Mouse (Mus musculus): ENCODE measurements at regions not wholly inside any gene's neighbourhood (a gene's known extent, or its start where the extent isn't known, plus 50 kb on each side); places are given as distances from the start of the nearest gene placed in this dataset.
"Not testable (repeated sequence)": the region's sequence is repeated elsewhere in the genome, so short reads cannot be mapped to it uniquely, and the experiment has no call there.

DNA sequence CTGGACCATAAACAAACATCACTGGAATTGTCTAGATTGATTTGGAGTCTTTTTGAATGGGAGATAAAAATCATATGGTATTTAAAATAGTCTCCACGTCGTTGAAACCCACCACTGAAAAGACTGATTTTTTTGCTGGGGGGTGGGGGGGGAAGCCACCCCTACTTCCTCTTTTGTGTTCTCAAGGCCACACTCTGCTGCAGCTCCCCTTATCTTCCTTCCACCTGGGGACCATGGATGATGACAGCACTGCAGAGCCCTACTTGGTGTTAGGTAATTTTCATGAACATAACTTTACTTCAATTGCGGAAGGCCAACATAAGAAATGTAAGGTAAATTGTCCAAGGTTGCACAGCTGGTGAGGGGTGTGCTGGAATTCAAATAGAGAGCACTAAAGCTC lies 232.4 kb upstream of the Vrk2 start:
- no peak for DNase-seq

DNA sequence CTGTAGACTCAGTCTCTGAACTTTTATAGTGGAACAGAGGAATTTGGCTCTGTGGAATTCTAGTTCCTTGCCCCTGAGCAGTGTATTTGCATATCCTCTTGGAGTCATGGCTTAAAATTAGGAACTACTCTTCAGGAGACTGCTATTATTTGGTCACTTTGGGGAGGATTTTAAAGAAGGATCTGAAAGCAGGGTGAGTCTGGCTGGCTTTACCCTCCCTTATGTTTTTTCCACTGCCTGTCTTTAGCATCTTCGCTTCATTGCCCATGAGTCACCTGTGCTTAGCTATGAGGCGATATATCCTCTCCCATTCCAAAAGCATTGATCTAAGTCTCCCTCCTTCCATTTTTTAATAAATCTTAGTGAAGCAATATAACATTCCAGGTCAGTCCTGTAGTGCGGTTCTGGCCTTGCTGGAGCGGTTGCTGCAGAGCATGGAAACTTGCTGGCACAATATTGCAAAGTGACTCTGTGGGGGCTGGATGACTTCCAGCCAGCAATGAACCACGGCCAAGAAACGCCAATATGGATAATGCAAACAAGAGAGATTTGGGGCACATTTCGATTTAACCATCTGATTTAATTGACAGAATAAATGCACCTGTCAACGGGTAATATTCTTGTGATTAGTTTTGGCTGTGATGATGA lies 230.4 kb upstream of the Vrk2 start:
- no peak for DNase-seq

DNA sequence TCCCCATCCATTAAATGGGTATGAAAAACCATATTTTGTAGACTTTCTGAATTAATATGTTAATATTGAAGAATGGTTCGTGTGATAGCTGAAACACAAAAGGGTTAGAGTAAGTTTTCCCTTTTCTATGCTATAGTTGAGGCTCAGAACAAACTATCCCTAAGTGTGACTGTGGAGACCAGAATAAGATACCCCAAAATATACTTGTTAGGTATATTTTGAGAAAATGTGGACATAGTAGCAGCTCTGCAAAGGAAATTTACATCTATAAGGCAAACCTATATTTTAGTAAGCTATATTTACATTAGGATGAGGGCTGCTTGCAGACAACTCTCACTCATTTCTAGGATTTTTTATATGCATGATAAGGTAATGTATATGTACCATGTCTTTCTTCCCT lies 227.3 kb upstream of the Vrk2 start:
- DNase-seq, result no peak

DNA sequence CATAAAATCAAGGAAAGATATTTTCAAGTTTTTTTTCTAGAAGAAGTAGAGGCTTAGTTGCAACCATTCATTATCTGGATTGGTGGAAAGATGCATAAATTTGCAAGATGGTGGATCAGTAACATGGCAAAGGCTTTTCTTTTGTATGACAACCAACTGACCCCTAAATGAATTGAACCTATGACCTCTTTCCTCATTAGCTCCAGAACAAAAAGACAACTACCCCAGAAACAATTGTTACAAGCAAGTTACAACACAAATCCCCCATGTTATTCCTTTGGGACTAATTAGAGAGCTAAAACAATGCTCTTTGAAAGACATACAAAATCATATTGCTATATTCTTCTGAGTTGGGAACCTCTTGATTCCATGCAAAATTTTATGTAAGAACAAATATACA lies 223.5 kb upstream of the Vrk2 start:
- DNase-seq, result no peak

DNA sequence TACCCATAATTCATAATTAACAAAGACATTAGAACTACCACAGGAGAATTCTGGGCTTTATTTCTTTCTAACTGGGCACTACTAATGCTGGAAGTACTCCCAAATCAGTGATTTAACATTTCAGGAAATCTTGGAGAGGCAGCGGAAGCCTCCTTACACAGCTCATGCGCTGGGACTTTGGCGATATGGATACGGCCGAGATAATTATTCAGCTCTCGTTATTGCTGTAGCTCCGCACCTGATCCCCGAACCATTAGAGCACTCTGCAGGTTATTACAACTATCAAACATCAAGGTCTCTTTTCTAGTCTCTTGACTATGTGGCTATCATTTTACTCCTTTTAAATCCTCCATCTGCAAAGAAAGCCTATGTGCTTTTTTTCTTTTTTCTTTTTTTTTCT lies 221.3 kb upstream of the Vrk2 start:
- DNase-seq, result no peak

DNA sequence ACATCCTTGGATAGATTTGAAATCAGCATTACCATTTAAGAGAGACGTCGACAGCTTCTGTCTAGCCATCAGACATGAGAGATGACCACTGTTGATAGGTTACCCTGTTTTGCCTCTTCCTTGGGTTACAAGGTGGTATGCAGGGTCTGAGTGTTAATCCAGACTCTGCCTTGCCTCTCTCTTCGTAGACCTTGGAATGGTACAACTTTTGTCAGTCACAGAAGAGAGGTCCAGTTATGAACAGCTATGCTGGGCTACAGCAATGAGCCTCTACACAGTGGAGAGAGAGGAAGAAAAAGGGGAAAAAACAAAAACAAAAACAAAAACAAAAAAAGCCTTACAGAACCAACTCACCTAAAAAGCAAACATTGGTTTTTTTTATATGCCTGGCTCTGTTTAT lies 220.8 kb upstream of the Vrk2 start:
- DNase-seq, result no peak

DNA sequence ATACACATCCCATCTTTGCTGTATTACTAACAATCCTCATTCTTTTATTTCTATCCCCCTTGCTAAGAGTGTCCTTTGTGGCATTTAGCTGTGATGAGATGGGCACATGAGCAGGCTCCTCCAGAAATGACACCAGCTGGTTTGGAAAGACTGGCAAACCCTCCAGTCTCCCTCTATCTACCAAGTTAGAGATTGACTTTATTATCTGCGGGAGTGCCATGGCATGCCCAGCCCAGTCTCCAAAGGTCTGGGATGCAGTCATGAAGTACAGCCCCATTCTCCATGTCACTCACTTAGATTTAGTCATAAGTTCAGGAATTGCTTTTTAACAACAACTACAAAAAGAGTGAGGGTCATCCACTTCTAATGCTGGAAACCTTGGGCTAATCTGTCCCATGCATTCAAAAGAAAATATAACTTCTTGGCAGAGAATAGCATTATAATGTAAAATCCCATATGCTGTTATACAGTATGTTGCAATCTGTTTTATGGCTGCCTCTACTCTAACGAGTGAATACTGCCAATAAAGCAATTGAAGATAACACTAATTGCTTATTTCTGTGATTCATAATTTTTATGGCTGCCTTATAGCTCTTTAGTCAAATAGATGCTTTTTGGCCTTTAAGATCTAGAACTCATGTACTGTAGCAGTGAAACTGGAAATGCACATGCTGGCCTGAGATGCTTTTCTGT lies 208.6 kb upstream of the Vrk2 start:
- no peak for DNase-seq

DNA sequence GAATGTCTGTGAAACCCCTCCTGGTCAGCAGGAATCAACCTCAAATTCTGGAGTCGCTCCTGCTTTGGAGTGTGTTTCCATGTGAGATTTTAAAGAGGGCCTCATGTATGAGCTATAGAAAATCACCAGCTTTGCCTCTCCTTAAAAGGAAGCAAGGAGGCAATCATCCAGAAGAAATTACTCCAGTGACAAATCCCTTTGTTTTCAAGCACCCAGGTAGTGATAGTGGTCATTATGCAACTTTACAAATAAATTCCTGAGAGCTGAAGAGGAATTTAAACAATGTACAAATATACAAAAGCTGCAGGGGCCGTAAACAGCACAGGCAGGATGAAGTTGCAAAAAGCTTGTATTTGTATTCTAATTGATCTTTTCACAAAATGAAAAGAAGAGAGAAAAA lies 206.5 kb upstream of the Vrk2 start:
- no peak for DNase-seq

DNA sequence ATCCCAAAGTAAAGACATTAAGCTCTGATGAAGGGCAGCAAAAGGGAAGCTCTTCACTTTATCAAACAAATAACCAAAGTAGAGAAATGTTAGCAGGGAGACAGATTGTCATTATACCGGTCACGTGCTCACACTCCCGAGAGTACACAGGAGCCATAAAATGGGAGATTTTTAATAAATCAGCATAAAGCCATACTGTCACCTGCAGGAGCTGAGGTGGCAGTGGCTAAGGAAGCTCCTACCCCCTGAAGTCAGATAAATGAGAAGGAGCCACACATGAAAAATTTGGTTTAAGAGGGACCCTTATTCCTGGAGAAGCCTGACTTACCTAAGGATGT lies 200.8 kb upstream of the Vrk2 start:
- no peak for DNase-seq

DNA sequence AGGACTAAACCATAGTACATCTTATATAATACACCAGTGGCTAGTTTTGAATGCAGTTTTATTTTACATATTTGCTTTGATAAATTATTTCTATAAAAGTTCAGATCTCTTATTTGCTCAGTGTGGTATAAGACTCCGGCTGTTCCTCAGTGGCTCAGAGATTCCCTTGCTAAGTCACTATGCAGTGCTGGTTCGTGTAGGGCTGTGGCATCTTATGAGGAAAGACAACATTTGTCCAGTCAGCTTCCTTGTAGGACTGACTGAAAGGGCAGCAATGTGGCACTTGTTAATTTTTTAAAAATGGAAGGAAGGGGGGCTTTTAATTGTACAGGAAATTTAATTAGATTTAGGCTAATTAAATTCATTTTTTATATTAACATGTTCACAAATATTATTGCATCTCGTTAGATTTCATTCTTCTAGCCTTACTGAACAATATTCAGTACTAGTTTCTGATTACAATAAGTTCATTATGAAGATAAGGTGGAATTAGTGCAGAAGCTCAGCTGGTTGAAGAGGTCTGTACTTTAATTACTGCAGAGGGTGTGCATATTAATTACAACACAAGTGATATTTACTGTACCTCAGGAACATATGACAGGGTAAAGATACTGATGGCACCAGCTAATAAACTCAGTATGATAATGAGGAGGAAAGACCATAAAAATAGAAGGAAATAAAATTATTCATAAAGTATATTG lies 200.3 kb upstream of the Vrk2 start:
- DNase-seq, result no peak

DNA sequence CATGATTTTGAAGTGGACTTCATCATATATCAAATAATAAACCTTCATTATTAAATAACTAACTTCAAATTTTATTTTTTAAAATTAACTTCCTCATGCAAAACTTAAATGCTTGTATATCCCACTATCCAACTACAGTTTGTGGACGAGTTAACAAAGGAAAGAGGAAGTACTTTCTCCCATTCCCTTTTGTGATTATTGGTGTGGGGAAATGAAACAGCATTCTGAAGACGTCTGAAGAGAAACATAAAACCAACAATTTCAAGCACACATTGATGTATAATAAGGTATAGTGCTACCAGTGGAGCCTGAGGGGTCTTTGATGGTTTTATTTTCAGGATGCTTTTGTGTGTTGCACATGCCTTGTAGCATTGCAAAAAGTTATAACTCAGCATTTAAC lies 195.5 kb upstream of the Vrk2 start:
- no peak for DNase-seq

DNA sequence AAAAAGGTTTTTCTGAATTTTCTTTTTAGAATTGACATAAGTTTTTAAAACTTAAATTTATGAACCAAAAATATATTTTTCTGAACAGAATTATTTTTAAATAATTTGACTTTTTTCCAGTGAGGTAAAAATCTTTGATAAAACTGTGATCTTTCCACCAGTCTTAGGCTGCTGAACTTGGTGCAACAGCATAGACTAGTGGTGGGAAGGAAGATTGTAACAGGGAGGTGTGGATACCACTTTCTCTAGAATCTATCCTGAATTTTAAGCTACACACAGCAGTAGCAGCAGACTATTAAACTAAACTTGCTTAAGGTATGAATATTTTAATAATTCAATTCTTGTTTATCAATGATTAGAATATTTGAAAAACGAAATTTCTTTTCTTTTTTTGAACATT lies 191.4 kb upstream of the Vrk2 start:
- peak; percentile 23 for DNase-seq

DNA sequence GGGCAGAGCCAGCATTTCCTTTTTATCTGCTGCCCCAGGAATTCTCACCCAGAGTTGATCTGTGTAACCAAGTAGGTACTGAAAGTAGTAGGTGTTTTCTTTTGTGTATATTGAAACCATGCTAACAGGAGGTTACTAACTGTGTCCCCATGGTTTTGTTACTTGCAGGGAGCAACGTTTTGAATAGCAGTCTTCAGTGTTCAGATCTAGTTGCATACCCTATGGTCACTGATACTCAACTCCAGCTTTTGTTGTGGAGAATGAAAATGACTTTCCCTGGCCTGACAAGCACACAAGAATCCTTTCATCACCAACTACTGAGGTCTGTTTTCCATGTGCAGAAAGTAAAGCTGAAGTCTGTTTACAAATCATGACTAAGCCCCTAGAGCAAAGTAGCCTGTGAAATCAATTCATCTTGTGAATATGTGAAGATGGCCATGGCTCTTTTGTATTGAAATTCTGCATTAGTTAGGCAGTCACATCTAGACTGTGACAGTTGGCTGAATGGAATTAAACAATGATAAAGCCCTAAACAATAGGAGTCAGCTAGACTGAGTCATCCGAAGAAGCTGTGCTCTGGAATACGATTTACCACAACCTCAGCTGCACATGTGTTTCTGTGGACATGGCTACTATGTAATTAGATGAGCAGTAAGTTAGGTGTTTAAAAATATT lies 179.5 kb upstream of the Vrk2 start:
- no peak for DNase-seq

DNA sequence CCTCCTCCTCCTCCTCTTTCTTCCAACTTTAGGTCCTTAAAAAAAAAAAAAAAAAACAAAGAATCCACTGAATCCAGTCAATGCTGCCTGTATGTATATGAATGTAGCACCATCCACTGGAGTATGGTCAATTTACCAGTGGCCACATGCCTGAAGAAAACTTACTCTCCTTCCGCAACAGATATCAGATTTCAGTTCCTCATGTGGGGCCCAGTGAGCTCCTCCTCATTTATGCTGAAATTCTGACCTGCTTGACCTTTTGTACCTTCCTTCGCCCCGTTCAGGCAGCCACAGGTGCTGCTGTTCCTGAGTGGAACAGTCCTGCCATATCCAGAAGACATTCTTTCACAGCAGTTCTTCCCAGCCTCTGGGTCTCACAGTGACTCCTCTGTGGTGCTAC lies 161.8 kb upstream of the Vrk2 start:
- no peak for DNase-seq

DNA sequence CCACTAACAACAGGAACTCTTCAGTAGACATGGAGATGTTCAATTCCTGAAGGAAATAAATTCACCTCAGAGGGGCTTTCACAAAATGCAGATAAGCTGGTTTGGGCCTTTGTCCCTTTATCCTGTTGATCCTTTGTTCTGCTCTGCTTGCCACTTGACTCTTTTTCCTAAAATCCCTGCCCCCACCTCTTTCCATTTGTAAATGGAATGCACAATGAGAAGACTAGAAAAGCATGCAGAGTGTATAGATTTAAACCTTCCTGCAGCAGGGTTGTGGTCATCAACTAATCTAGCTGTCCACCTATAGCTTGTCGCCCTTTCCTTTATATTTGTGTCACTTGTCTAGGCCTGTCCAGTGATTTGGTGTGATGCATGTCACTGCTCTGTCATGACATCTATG lies 159.8 kb upstream of the Vrk2 start:
- DNase-seq, result no peak

DNA sequence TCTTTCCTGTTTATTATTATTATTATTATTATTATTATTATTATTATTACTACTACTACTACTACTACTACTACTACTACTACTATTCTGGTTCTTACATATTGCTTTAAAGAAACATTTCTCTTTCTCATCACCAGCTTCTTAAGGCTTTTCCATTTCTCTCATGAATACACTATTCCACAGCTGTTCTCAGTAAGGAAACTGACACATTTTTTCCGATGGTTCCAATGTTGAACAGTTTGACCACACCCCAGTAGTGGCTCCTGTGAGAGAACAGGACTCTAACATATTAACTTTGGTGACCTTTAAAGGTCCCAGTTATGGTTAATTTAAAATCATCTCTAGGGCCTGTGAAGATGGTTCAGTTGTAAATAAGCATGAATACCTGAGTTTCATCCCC lies 148.4 kb upstream of the Vrk2 start:
- DNase-seq, result no peak

DNA sequence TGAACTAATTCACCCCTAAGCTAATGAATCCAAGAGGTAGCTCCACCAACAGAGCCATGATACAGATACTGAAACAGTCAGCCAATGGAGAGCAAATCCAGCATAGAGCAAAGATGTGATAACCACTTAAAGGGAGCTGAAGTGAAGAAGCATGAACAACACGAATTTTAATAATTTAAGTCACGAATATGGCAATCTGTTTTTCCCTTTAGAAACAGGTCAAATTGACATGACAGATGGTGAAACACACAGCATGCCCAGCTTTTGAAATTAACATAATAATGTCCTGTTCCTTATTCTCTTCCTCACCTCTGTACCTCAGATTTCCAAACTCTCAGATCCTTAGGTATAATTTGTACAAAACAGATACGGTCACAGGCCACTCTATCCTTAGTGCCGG lies 145.9 kb upstream of the Vrk2 start:
- DNase-seq, result no peak

DNA sequence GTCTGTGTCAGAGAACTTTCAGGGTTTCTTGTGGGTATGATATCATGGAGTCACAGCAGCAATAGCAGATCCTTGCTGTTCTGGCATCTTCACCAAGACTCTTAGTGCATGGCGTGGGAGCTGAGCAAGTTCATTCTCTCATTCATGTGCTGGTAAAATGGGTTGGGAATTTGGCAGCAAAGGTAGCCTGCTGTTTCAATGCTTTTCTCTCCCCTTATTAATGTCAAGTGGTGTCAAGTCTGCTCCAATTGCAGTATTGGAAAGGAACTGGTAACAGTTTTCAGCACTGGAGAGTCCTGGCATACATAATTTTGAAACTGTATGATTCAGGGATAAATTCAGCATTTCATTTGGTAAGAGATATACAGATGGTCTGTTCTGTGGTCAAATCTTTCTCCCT lies 133.2 kb upstream of the Vrk2 start:
- DNase-seq, result no peak

DNA sequence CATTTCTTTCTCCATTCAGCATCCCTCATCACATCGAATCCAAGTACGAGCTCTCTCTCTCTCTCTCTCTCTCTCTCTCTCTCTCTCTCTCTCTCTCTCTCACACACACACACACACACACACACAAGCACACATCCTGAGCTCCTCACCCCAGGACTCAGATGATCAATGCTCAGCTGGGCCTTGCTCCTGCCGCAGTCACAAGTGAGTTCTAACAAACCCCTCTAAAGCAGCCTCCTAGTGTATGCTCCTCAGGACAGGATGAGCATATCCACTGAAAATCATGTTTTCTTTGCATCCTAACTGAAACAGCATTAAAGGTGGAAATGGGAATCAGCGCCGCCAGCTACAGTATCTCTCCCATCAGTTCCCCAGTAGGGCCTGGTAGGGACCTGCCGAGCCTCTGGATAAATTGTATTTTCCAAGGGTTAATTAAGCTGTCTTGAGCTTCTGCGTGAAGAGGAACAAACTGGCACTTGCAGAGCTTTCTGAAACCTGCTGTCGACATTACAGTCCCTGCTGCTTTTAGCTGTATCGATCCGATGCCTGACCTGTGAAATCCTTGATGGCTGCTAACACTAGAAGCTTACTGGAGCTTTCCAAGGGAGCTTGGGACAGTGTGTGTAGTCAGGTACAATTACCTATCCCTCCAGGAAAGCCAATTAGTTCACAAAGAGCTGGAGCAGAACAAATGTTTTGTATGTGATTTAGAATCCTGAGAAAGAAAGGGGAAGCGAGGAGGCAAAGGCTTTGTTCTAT lies 131.3 kb upstream of the Vrk2 start:
- DNase-seq, result no peak

DNA sequence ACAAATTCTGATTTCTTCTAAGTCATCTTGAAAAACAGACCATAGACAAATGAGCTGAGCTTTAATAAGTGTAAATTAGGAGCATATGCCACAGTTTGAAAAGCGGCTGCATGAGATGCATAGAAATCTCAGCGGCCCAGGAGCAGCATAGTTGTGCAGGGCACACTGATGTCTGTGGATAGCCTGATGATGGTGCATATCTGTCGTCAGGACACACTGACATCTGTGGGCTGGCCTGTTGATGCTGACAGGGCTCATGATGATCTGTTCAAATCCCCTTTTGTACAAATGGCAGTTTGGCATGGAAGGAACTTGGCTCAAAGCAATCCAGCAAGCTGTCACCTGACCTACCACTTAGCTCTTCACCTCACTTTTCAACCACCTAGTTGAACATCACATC lies 128.5 kb upstream of the Vrk2 start:
- DNase-seq, result no peak

DNA sequence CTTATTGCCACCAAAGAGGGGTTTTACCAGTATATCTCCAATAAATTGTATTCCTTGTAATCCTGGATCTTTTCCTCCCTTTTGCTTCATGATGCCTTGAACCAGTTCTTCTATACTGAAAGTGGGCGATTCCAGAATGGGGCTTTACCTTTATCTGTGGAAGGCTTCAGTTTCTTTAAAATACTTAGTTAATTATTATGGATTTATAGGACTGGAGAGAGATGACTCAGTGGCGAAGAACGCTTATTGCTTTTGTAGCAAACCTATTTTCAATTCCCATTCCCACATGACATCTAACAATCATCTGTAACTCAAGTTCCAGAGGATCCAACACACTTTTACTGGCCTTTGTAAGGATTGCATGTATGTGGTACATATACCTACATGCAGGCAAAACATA lies 127.4 kb upstream of the Vrk2 start:
- no peak for DNase-seq

DNA sequence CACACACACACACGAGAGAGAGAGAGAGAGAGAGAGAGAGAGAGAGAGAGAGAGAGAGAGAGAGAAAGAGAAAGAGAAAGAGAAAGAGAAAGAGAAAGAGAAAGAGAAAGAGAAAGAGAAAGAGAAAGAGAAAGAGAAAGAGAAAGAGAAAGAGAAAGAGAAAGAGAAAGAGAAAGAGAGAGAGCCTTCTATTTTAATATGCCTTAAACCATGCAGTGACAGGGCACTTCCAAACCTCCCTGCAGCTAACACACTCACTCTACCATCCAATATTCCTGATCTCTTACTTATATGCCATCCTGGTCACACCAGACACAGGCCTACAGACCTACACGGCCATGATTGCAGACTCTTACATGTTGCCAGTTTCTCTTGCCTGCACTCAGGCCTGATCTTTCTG lies 117.4 kb upstream of the Vrk2 start:
- DNase-seq, result not testable (repeated sequence)

DNA sequence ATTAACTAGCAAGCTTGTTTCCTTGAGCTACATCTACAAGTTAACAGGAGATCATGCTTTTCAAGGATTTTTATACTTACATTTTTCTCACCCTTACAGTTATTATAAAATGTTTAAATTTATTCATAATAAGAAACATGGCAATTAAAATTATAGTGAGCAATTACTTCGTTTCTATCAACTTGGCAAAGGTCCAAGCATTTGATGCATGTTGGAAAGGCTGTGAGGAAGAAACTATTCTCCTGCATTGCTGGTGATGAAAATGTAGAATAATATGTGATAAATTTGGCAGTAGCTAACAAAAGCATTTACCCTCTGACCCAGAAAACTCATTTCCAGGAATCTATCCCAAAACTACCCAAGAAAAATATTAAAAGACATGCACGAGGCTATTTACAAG lies 114.8 kb upstream of the Vrk2 start:
- DNase-seq, result no peak

All from right cerebral cortex, adult 18-20 months (tissue).